Mouse (Mus musculus): ENCODE results near the gene Defb9. TPM values are rescaled to one million over a fixed set of nuclear protein-coding genes. Genes with fewer than 3 reads are reported as not detected.
"Not testable (repeated sequence)": the region's sequence is repeated elsewhere in the genome, so short reads cannot be mapped to it uniquely, and the experiment has no call there.

Defb9 gene
- polyA plus RNA-seq (2015; fragmentation: Nextera tagmentation; extraction: Ambion mirVana) = not detected in 2 replicates

DNA sequence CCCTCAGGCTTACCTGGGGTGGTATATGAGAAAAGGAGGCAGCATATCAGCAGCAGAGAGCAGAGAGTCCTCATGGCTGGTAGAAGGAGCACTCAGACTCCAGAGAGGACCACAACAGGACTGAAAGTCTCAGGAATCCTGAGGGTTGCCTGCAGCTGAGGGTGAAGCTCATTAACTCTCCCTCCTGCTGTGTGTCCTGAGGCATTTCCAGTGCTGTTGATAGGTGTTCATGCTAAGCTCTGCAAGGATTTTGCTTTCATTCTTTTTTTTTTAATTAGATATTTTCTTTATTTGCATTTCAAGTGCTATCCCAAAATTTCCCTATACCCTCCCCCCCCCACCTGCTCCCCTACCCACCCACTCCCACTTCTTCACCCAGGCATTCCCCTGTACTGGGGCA lies at the start of gene Defb9:
TSS of gene Defb9 (minus strand) at position 101 of the 400 bp plus-strand sequence.
- H3K9me3 ChIP-seq (ENCODE audit: control insufficient read depth, low read length); H3K36me3 ChIP-seq (ENCODE audit: control insufficient read depth, insufficient read depth, low read length); H3K9ac ChIP-seq (ENCODE audit: low read length); H3K4me2 ChIP-seq (ENCODE audit: low read depth, low read length); H3K27me3 ChIP-seq (ENCODE audit: control insufficient read depth, insufficient read depth, low read depth, low read length); H3K4me1 ChIP-seq (replicated peaks; ENCODE audit: control insufficient read depth, insufficient read depth, low read length); ATAC-seq (ENCODE audit: low read depth); H3K27ac ChIP-seq (ENCODE audit: low read length); H3K4me3 ChIP-seq (ENCODE audit: low read length): not testable (repeated sequence)

DNA sequence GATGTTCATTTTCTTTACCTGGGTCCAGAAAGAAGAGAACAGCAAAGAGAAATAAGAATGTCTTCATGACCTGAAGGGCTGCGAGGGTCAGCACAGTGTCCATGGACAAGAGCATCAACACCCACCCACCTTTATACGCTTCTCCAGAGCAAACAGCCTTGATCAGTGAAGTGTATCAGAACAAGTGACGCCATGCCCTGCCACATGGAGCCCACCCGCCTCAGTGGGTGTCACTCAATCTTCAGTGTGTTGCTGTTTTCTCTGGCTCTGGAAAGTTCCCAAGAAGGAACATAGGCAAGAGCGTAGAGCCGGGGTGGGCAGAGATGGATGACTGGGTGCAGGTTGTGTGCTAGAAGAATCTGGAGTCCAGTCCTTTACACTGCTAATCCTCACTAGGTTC lies 47.4 kb upstream of the Defb9 start, which contains the start of gene Defb15:
TSS of gene Defb15 (minus strand) at position 101 of the 400 bp plus-strand sequence.
- H3K9me3 ChIP-seq (ENCODE audit: control insufficient read depth, low read length) = no peaks in the 10 kb centered on the region
- H3K27me3 ChIP-seq (ENCODE audit: control insufficient read depth, insufficient read depth, low read depth, low read length) = no peaks in the 10 kb centered on the region
- H3K9ac ChIP-seq (ENCODE audit: low read length) = no peak within 1 kb of the TSS
- no peaks in the 10 kb centered on the region for H3K4me1 ChIP-seq (replicated peaks; ENCODE audit: control insufficient read depth, insufficient read depth, low read length)
- H3K36me3 ChIP-seq (ENCODE audit: control insufficient read depth, insufficient read depth, low read length) = no peaks in the 10 kb centered on the region
- H3K4me2 ChIP-seq (ENCODE audit: low read depth, low read length) = no peak within 1 kb of the TSS
- no peak within 1 kb of the TSS for H3K27ac ChIP-seq (ENCODE audit: low read length)
- WGBS = 90% methylated on average over 6 of the region's 6 CpGs
- no peak for ATAC-seq (ENCODE audit: low read depth)
- H3K4me3 ChIP-seq (ENCODE audit: low read length) = no peak within 1 kb of the TSS

GRCm38 (mm10) chr8:21930754-21931153 lies 45.5 kb upstream of the Defb9 start:
- WGBS = 76% methylated on average over 3 of the region's 3 CpGs
- H3K27ac ChIP-seq (ENCODE audit: low read length); H3K4me3 ChIP-seq (ENCODE audit: low read length); H3K36me3 ChIP-seq (ENCODE audit: control insufficient read depth, insufficient read depth, low read length); H3K27me3 ChIP-seq (ENCODE audit: control insufficient read depth, insufficient read depth, low read depth, low read length); H3K9ac ChIP-seq (ENCODE audit: low read length); ATAC-seq (ENCODE audit: low read depth); H3K9me3 ChIP-seq (ENCODE audit: control insufficient read depth, low read length); H3K4me2 ChIP-seq (ENCODE audit: low read depth, low read length); H3K4me1 ChIP-seq (replicated peaks; ENCODE audit: control insufficient read depth, insufficient read depth, low read length): not testable (repeated sequence)

DNA sequence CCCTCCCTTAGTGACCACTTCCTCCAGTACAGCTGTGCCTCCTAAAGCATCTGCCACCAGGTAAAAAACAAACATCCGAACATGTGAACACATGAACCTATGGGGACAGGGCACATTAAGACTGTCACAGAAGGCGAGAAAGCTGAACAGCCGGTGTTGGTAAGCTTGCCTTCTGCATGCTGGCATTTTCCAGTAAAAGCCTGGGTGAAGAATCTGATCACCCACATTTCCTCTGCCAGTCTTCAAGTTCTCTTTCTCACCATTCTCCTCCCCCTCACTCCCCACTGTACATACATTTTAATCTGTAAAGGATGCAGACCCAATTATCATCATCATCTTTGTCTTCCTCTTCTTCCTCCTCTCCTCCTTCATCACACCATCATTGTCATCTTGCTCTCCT lies 30.4 kb upstream of the Defb9 start:
- 81% methylated on average over 3 of the region's 3 CpGs for WGBS
- no peaks in the 10 kb centered on the region for H3K27me3 ChIP-seq (ENCODE audit: control insufficient read depth, insufficient read depth, low read depth, low read length)
- no peak overlapping the region for H3K9ac ChIP-seq (ENCODE audit: low read length)
- H3K4me1 ChIP-seq (replicated peaks; ENCODE audit: control insufficient read depth, insufficient read depth, low read length) = no peaks in the 10 kb centered on the region
- H3K27ac ChIP-seq (ENCODE audit: low read length) = no peak overlapping the region
- H3K4me2 ChIP-seq (ENCODE audit: low read depth, low read length) = no peak overlapping the region
- H3K9me3 ChIP-seq (ENCODE audit: control insufficient read depth, low read length) = no peaks in the 10 kb centered on the region
- H3K4me3 ChIP-seq (ENCODE audit: low read length) = no peak overlapping the region
- H3K36me3 ChIP-seq (ENCODE audit: control insufficient read depth, insufficient read depth, low read length) = no peaks in the 10 kb centered on the region
- ATAC-seq (ENCODE audit: low read depth) = no peak

- H3K27ac ChIP-seq (ENCODE audit: low read length) = no peak overlapping the region
- no peaks in the 10 kb centered on the region for H3K4me1 ChIP-seq (replicated peaks; ENCODE audit: control insufficient read depth, insufficient read depth, low read length)
- no peak for ATAC-seq (ENCODE audit: low read depth)
- no peaks in the 10 kb centered on the region for H3K27me3 ChIP-seq (ENCODE audit: control insufficient read depth, insufficient read depth, low read depth, low read length)
- WGBS = 27% methylated on average over 2 of the region's 2 CpGs
- no peaks in the 10 kb centered on the region for H3K36me3 ChIP-seq (ENCODE audit: control insufficient read depth, insufficient read depth, low read length)
- no peak overlapping the region for H3K9ac ChIP-seq (ENCODE audit: low read length)
- no peaks in the 10 kb centered on the region for H3K9me3 ChIP-seq (ENCODE audit: control insufficient read depth, low read length)
- no peak overlapping the region for H3K4me3 ChIP-seq (ENCODE audit: low read length)
- H3K4me2 ChIP-seq (ENCODE audit: low read depth, low read length) = no peak overlapping the region
Observed at GRCm38 (mm10) chr8:21912554-21912953, 27.3 kb upstream of the Defb9 start.

DNA sequence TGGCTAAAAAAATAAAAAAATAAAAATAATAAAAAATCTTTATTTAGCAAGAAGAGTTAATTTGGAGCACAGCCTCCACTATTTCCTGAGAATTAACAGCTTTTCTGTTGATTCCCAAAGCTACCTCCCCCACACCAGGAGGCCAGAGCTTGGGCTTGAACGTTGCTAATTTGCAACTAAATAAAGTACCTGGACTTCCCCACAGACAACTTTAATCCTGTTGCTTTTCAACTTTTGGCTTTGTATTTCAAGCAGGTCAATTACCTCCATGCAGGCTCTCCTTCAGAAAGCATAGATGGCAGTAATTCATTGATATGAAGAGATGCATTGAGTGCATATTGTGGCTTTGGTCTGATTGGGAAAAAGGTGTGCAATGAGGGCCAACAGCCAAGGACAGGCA lies 26.7 kb upstream of the Defb9 start:
- no peak overlapping the region for H3K4me2 ChIP-seq (ENCODE audit: low read depth, low read length)
- H3K9me3 ChIP-seq (ENCODE audit: control insufficient read depth, low read length) = no peaks in the 10 kb centered on the region
- ATAC-seq (ENCODE audit: low read depth) = no peak
- 19% methylated on average over 1 of the region's 1 CpGs for WGBS
- H3K4me3 ChIP-seq (ENCODE audit: low read length) = no peak overlapping the region
- no peaks in the 10 kb centered on the region for H3K27me3 ChIP-seq (ENCODE audit: control insufficient read depth, insufficient read depth, low read depth, low read length)
- no peak overlapping the region for H3K27ac ChIP-seq (ENCODE audit: low read length)
- no peak overlapping the region for H3K9ac ChIP-seq (ENCODE audit: low read length)
- H3K36me3 ChIP-seq (ENCODE audit: control insufficient read depth, insufficient read depth, low read length) = no peaks in the 10 kb centered on the region
- H3K4me1 ChIP-seq (replicated peaks; ENCODE audit: control insufficient read depth, insufficient read depth, low read length) = no peaks in the 10 kb centered on the region

- H3K4me3 ChIP-seq (ENCODE audit: low read length); ATAC-seq (ENCODE audit: low read depth); H3K27ac ChIP-seq (ENCODE audit: low read length); H3K27me3 ChIP-seq (ENCODE audit: control insufficient read depth, insufficient read depth, low read depth, low read length); H3K9ac ChIP-seq (ENCODE audit: low read length); H3K4me2 ChIP-seq (ENCODE audit: low read depth, low read length); H3K36me3 ChIP-seq (ENCODE audit: control insufficient read depth, insufficient read depth, low read length); H3K4me1 ChIP-seq (replicated peaks; ENCODE audit: control insufficient read depth, insufficient read depth, low read length); H3K9me3 ChIP-seq (ENCODE audit: control insufficient read depth, low read length): not testable (repeated sequence)
Observed at GRCm38 (mm10) chr8:21906290-21906689, 21.1 kb upstream of the Defb9 start, which contains the start of gene Defb11. Defb11 (minus strand) TSS chr8:21906412.

GRCm38 (mm10) chr8:21858586-21858985 lies 26.6 kb downstream of the Defb9 start, which contains the start of gene Defb10:
Defb10 (plus strand) TSS chr8:21858901.
- H3K9me3 ChIP-seq (ENCODE audit: control insufficient read depth, low read length); H3K9ac ChIP-seq (ENCODE audit: low read length); H3K27me3 ChIP-seq (ENCODE audit: control insufficient read depth, insufficient read depth, low read depth, low read length); H3K36me3 ChIP-seq (ENCODE audit: control insufficient read depth, insufficient read depth, low read length); H3K4me3 ChIP-seq (ENCODE audit: low read length); H3K27ac ChIP-seq (ENCODE audit: low read length); H3K4me1 ChIP-seq (replicated peaks; ENCODE audit: control insufficient read depth, insufficient read depth, low read length); H3K4me2 ChIP-seq (ENCODE audit: low read depth, low read length); ATAC-seq (ENCODE audit: low read depth): not testable (repeated sequence)
- 66% methylated on average over 1 of the region's 1 CpGs for WGBS
